Mouse (Mus musculus): ENCODE measurements around the gene Nobox.

GRCm38 (mm10) chr6:43274123-43274522, 35.2 kb downstream of the Nobox start:
- TF ChIP-seq POLR2A (IDR thresholded peaks at IDR 0.05; ENCODE audit: borderline replicate concordance, control insufficient read depth, low read depth, low read length) (no peak), CTCF (IDR thresholded peaks at IDR 0.05; ENCODE audit: control insufficient read depth, insufficient read depth, low read length) (no peak)
